Mouse (Mus musculus) urinary bladder, postnatal 36 days (tissue): ENCODE data around the gene Mgat4a.

Experiments used
- DNase-seq, 2 experiments: peaks; one replicate each; pipeline ENCODE4 v3.0.0; 2022; ENCODE audit warnings: low spot score in 2 of 2, mixed read lengths in 1 of 2

The Mgat4a gene

DNA sequence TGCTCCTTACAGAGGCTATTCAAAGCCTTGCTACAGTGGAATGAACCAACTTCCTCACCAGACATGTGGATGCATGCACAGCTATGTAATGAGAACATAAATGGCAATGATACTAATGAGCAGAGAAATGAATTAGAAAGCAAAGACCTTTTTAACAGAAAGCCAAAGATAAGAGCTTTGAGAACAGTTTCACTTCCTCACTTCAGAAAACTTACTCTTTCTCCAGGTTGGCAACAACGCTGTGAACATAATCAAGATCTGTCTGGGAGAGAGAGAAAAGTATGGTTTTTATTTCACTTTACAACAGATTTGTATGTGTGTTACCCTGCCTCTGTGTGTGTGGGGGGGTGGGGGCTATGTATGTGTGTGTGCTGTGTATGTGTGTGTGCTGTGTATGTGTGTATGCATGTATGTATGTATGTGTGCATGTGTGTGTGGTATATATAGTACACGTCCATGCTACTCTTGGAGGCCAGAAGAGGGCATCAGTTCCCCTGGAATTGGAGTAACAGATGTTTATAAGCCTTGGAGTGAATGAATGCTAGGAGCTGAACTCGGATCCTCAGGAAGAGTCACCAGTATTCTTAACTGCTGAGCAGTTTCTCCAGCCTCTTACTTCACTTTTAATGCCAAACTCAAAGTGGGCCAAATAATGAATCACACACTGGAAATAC is 74.4 kb downstream of the Mgat4a start:
- no peak for DNase-seq

DNA sequence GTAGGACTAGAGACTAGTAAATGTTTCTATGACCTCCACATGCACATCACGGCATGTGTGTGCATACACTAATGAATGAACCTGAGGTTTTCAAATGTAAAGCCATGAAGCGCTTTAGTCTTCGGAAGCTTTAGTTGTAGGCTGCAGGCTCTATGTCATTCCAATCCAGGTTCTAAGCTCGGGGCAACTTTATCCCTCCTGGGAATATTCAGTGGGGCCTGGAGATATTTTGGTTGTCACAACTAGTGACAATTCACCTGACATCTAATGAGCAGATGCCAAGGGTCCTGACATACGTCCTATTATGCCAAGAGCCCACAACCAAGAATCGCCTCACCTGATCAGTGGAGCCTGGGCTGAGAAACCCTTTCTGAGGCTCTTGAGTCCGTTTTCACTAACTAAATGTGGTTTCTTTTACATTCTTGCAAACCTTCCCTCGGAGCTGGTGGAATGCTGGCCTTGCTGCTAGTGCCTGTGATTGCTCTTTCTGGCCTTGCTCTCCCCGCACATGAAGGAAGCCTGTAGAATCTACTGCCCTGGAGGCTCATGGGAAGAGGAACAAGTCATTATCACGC is 75.9 kb downstream of the Mgat4a start:
- no peak for DNase-seq

- DNase-seq: no peak
These were observed 83.3 kb downstream of the Mgat4a start for GRCm38 (mm10) chr1:37457546-37457945.

DNA sequence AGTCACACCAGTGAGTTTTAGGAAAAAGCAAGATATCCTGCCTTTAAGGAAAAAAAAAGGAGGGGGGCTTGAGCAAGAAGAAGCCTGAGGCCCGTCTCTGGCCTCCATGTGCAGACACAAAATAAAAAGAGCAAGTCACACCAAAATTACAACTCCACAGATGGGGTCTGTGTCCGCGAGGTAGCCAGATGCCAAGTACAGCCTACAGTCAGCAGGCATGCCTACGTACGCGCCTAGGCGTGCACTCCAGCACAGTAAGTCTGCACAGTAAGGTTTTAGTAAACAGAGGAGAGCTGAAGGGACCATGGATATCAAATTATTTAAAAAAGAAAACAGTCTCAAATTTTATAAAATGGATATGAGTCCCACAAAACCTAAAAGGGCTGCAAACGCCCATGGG is 89.5 kb downstream of the Mgat4a start:
- no peak for DNase-seq

GRCm38 (mm10) chr1:37448361-37449095 is 92.3 kb downstream of the Mgat4a start:
- DNase-seq: peak; percentile 24 to 34

- DNase-seq: no peak
These were observed 97.7 kb downstream of the Mgat4a start for GRCm38 (mm10) chr1:37442848-37443835.

DNA sequence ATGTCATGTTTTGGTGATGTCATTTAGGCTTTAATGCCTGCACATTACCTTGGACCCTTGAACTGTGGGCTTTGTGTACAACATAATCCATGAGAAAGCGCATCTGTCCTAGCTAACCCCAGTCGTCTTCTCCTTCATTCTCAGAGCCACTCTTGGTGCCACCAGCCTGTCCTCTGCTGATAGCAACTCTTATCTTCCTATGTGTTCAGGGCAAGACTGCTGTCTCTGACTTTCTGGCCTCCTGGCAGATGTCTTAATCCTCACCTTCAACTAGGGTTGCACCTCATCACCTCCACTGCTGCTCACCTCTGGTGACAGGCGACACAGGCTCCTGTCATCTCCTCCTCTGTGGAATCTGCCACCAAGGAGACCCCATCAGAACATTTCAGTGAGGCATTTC is 104.4 kb downstream of the Mgat4a start:
- no peak for DNase-seq

GRCm38 (mm10) chr1:37430297-37430840 is 110.4 kb downstream of the Mgat4a start:
- DNase-seq: peak in 1 of 2 experiments; percentile 12

- peak; percentile 93 to 94 for DNase-seq
These were observed 111.2 kb downstream of the Mgat4a start, which contains the start of the genes Coa5 and Unc50 for GRCm38 (mm10) chr1:37429366-37430296. TSS of gene Coa5 (minus strand) at chr1:37430103. TSS of gene Unc50 (plus strand) at chr1:37430139.

- DNase-seq: no peak
These were observed 111.9 kb downstream of the Mgat4a start for GRCm38 (mm10) chr1:37428911-37429310.

DNA sequence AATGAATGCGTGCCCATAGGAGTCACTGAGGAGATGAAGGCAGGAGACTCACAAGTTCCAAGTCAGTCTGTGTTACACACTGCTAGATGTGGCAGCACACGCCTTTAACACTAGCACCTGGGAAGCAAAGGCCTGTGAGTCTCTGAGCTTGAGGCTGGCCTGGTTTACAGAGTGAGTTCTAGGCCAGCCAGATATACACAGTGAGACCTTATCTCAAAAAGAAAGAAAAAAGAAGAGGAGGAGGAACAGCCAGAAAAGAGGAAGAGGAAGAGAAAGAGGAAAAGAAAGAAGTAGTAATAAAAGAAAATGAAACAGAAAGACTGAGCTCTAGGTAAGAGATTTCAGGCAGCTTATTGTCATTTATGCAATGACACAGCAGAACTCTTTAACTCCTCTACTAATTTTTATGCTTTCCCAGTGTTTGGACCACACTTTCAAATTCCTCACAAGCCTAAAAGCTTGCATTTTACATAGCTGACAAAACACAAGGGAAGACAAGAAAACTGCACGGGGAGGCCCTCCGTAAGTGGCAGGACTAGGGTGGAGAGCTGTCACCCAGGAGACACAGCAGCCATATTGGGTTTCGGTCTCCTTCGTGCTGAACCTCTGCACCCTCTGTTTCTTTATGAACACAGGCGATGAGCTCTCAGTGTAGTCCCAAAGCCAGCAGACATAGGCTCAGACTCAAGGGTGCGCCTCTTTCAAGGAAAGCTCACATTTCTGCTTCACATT is 113.5 kb downstream of the Mgat4a start:
- no peak for DNase-seq

DNA sequence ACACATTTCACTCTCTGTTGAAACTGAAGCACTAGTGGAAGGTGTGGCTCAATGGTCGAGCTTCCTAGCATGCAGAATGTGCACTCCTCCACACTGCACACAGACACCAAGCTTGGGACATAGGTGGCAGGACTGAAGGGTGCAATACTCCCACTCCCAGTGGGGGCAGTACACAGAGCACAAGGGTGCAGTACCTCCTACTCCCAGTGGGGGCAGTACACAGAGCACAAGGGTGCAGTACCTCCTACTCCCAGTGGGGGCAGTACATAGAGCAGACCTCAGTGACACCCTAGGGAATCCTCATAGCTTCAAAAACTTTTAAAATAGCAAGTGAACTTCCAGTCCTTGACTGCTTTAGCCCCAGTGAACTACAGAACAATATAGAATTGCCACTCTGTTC is 121.4 kb downstream of the Mgat4a start:
- peak in 1 of 2 experiments; percentile 23 for DNase-seq

- no peak for DNase-seq
These were observed 125.4 kb downstream of the Mgat4a start for GRCm38 (mm10) chr1:37415394-37415793.

GRCm38 (mm10) chr1:37409647-37410046 is 131.2 kb downstream of the Mgat4a start:
- no peak for DNase-seq

GRCm38 (mm10) chr1:37408678-37409077 is 132.1 kb downstream of the Mgat4a start:
- DNase-seq: no peak

GRCm38 (mm10) chr1:37408059-37408458 is 132.8 kb downstream of the Mgat4a start:
- no peak for DNase-seq

- no peak for DNase-seq
These were observed 133.6 kb downstream of the Mgat4a start for GRCm38 (mm10) chr1:37407228-37407627.

DNA sequence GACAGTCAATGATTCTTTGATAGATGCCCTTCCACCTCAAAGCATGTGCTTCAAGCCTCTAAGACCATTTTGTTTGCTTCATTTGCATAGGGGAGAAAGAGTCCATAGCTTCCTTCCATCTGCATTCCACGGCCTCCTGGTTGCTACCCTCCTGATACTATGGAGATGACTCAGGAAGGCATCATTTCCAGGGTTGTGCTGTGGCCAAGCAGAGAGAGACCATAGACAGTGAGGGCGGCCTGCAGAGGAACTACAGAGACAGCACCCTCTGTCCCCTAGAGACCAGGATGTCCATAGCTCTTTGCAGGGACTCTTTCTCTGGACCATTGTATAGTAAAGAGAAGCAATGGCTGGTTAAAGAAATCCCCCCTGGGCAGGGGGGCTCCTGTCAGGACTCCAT is 135.7 kb downstream of the Mgat4a start:
- DNase-seq: no peak

- peak; percentile 38 to 39 for DNase-seq
These were observed 139.1 kb downstream of the Mgat4a start for GRCm38 (mm10) chr1:37401687-37402086.
